Mouse (Mus musculus) MEL (cell line): Measurements from ENCODE around the gene Baiap2.

Experiments used
- BHLHE40 ChIP-seq: IDR thresholded peaks from 2 replicates; pipeline ENCODE4 v1.6.1; 2012; ENCODE audit warnings: low read depth, mild to moderate bottlenecking, inconsistent platforms, low read length, improper control_type of control experiment, borderline replicate concordance
- EP300 ChIP-seq, 2 experiments: IDR thresholded peaks; 2 replicates each; pipeline ENCODE4 v1.6.1; 2011; ENCODE audit warnings: improper control_type of control experiment in 2 of 2, low read length in 2 of 2, low read depth in 1 of 2, mild to moderate bottlenecking in 1 of 2
- POLR2A ChIP-seq, 2 experiments: IDR thresholded peaks; 2 replicates each; pipeline ENCODE4 v1.6.1; 2011 to 2012; ENCODE audit warnings: low read length in 2 of 2, mild to moderate bottlenecking in 2 of 2, control low read depth in 1 of 2, improper control_type of control experiment in 1 of 2, low read depth in 1 of 2, moderate library complexity in 1 of 2; ENCODE audit not compliant: control insufficient read depth in 1 of 2, insufficient read depth in 1 of 2, poor library complexity in 1 of 2

GRCm38 (mm10) chr11:119967401-119967800 is 24.8 kb downstream of the Baiap2 start:
- TF ChIP-seq EP300 (IDR thresholded peaks at IDR 0.05; ENCODE audit: low read depth in 1 of 2, low read length in 2 of 2) (no peak), POLR2A (IDR thresholded peaks at IDR 0.05; ENCODE audit: control insufficient read depth in 1 of 2, insufficient read depth in 1 of 2, low read depth in 1 of 2, low read length in 2 of 2, poor library complexity in 1 of 2) (no peak), BHLHE40 (no peak)
